Mouse (Mus musculus) splenic B cell, adult 2 months (primary cell): ENCODE measurements around the gene Apobec2.
"Not testable (repeated sequence)": the region's sequence is repeated elsewhere in the genome, so short reads cannot be mapped to it uniquely, and the experiment has no call there.

Source experiments
- DNase-seq: peaks from one replicate; pipeline ENCODE4 v3.0.0-alpha.2; 2011; ENCODE audit warnings: low read depth, low spot score
- H3K27me3 ChIP-seq: 2 replicates; pipeline ENCODE4 v1.6.1; 2012; ENCODE audit warnings: mild to moderate bottlenecking, low read length, moderate library complexity, mixed read lengths; ENCODE audit not compliant: control insufficient read depth, poor library complexity, insufficient read depth, severe bottlenecking
- H3K36me3 ChIP-seq: 2 replicates; pipeline ENCODE4 v1.6.1; 2012; ENCODE audit warnings: mild to moderate bottlenecking, low read length, moderate library complexity, mixed read lengths; ENCODE audit not compliant: control insufficient read depth, poor library complexity, insufficient read depth, severe bottlenecking

Gene Apobec2

GRCm38 (mm10) chr17:48432158-48432980, at the start of gene Apobec2:
Apobec2 (minus strand) TSS chr17:48432930.
- Histone ChIP-seq H3K36me3 (no peaks in the 10 kb centered on the region), H3K27me3 (no peaks in the 10 kb centered on the region)
- DNase-seq = no peak

GRCm38 (mm10) chr17:48479952-48480351, 47.2 kb upstream of the Apobec2 start:
- H3K36me3 ChIP-seq = no peaks in the 10 kb centered on the region
- H3K27me3 ChIP-seq = no peaks in the 10 kb centered on the region
- DNase-seq = no peak

DNA sequence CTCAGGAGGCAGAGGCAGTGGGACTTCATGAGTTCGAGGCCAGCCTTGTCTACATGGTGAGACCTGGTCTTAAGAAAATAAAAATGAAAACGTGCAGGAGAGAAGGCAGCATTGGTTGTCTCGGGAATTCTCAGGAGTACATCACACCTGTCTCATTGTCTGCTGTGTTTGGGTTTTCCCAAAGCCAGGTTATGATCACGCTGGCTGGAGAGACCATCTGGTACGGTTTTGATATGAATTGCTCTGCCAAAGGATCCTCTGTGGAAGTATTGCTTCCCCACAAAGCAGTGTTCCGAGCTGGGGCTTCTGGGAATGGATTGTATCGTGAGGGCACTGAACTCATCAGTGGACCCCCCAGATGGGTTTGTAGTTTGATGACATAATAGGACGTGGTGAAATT, 42.7 kb upstream of the Apobec2 start:
- no peaks in the 10 kb centered on the region for H3K36me3 ChIP-seq
- no peaks in the 10 kb centered on the region for H3K27me3 ChIP-seq
- DNase-seq = no peak

GRCm38 (mm10) chr17:48474282-48474681, 41.6 kb upstream of the Apobec2 start:
- H3K27me3 ChIP-seq, H3K36me3 ChIP-seq, DNase-seq: not testable (repeated sequence)

GRCm38 (mm10) chr17:48467395-48468231, 34.9 kb upstream of the Apobec2 start:
- H3K27me3 ChIP-seq = no peaks in the 10 kb centered on the region
- peak; percentile 81 for DNase-seq
- no peaks in the 10 kb centered on the region for H3K36me3 ChIP-seq

GRCm38 (mm10) chr17:48466769-48467394, 34.2 kb upstream of the Apobec2 start:
- H3K27me3 ChIP-seq = no peaks in the 10 kb centered on the region
- H3K36me3 ChIP-seq = no peaks in the 10 kb centered on the region
- DNase-seq = peak; percentile 21

GRCm38 (mm10) chr17:48463391-48463790, 30.7 kb upstream of the Apobec2 start:
- no peaks in the 10 kb centered on the region for H3K27me3 ChIP-seq
- no peaks in the 10 kb centered on the region for H3K36me3 ChIP-seq
- DNase-seq = peak; percentile 25

- peak; percentile 60 for DNase-seq
Measured at GRCm38 (mm10) chr17:48462096-48462495, 29.4 kb upstream of the Apobec2 start.

DNA sequence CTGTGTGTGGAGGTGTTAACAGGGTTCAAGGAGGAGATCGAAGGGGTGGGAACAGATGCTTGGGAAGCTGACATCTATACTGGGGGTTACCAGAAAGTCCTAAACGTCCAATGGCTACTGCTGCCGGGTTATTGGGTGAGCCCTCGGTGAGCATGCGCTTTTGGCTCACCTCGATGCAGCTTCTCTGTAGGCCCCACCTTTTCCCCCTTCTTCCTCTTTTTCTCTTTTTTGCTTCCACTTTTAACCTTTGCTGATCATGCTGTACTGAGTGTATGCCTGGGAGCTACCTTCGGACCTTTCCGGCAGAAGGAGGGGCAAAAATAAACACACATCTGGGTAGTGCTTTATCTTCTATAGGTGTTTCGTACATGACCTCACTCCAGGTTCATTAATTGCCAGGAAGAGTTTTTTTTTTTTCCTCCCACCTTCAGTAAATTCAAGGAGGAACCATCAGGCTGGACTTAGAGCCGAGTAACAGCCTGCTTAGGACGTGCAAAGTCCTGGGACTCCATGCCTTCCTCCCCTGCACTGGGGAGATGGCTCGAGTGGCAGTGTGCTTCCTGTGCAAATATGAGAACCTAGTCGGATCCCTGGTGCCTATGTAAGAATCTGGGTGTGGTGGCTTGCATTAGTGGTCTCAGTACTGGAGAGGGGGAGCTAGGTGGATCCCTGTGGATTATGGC, 25.4 kb upstream of the Apobec2 start:
- no peaks in the 10 kb centered on the region for H3K27me3 ChIP-seq
- DNase-seq = peak; percentile 65
- H3K36me3 ChIP-seq = no peaks in the 10 kb centered on the region

More at GRCm38 (mm10) chr17:48462096-48462495, 29.4 kb upstream of the Apobec2 start:
- Histone ChIP-seq H3K36me3 (no peaks in the 10 kb centered on the region), H3K27me3 (no peaks in the 10 kb centered on the region)

- DNase-seq = no peak
- no peaks in the 10 kb centered on the region for H3K27me3 ChIP-seq
- H3K36me3 ChIP-seq = no peaks in the 10 kb centered on the region
Measured at GRCm38 (mm10) chr17:48455955-48456354, 23.2 kb upstream of the Apobec2 start.

DNA sequence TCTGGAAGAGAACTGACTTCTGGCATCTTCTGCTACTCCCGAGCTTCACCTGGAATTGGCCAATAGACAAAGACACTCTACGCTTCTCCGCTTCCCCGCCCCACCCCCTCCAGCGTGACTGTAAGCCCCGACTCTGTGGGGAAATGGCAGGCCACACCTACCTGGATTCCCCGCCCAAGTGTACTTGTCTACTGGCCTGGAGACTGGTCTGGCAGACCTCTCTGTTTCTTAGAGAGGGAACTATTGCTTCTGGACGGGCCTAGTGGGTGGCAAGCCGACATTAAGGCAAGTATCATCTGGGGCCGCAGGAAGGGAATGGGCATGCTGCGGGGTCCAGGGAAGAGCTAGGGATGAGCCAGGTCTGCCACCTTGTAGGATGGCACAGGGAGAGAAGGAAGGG, 22.0 kb upstream of the Apobec2 start, which contains the start of gene Unc5cl:
Gene Unc5cl (plus strand): TSS at position 214 of the 400 bp plus-strand sequence.
- Histone ChIP-seq H3K36me3 (no peaks in the 10 kb centered on the region), H3K27me3 (no peaks in the 10 kb centered on the region)
- no peak for DNase-seq

- Histone ChIP-seq H3K36me3 (no peaks in the 10 kb centered on the region), H3K27me3 (no peaks in the 10 kb centered on the region)
- DNase-seq = no peak
Measured at GRCm38 (mm10) chr17:48454190-48454589, 21.5 kb upstream of the Apobec2 start.

- DNase-seq = peak; percentile 53
- Histone ChIP-seq H3K36me3 (no peaks in the 10 kb centered on the region), H3K27me3 (no peaks in the 10 kb centered on the region)
Measured at GRCm38 (mm10) chr17:48453489-48453888, 20.8 kb upstream of the Apobec2 start.

GRCm38 (mm10) chr17:48451753-48452444, 19.2 kb upstream of the Apobec2 start:
- H3K36me3 ChIP-seq = no peaks in the 10 kb centered on the region
- no peaks in the 10 kb centered on the region for H3K27me3 ChIP-seq
- DNase-seq = no peak
